Mouse (Mus musculus): ENCODE results near the gene Batf2. TPM values are rescaled to one million over a fixed set of nuclear protein-coding genes. Genes with fewer than 3 reads are reported as not detected.

Gene Batf2
- polyA plus RNA-seq, 1 experiment, result 0.04 TPM

DNA sequence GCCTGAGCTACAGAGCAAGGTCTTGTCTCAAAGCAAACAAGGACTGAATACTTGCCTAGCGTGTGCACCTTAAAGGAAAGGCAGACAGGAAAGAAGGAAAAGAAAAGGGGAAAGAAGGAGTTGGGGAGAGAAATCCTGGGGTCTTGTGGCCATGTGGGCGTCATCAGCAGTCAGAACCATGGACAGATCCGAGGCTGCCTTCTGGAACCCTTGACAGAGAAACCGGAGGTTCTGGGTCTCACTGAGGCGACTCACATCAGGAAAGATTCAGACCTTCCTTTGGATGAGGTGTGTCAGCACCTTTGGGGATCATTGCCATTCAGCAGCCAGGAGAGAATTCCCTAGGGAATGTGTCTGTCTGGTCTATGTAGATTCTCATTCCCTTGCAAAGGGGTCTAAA lies 40.8 kb downstream of the Batf2 start:
- no peaks in the 10 kb centered on the region for H3K79me2 ChIP-seq (ENCODE audit: control insufficient read depth, insufficient read depth)
- H3ac ChIP-seq (ENCODE audit: control insufficient read depth, insufficient read length, low read depth), result no peak overlapping the region
- peaks cover 18% of the 10 kb centered on the region for H3K27me3 ChIP-seq (ENCODE audit: control insufficient read depth, insufficient read depth, insufficient read length)
- H3K36me3 ChIP-seq (ENCODE audit: control insufficient read depth, insufficient read depth), result no peaks in the 10 kb centered on the region
- TF ChIP-seq USF1 (IDR thresholded peaks at IDR 0.05; ENCODE audit: low read depth) (no peak), CTCF (IDR thresholded peaks at IDR 0.05; ENCODE audit: control insufficient read depth, insufficient read depth, insufficient read length) (no peak), FOSL1 (IDR thresholded peaks at IDR 0.05; ENCODE audit: insufficient read depth, low read length, poor library complexity, severe bottlenecking) (no peak), MYOD1 (IDR thresholded peaks at IDR 0.05; ENCODE audit: control insufficient read depth, insufficient read length, low read depth) (no peak), MAX (IDR thresholded peaks at IDR 0.05) (no peak), MYOG (IDR thresholded peaks at IDR 0.05; ENCODE audit: control insufficient read depth, extremely low read depth, insufficient read length) (no peak), CEBPB (IDR thresholded peaks at IDR 0.05; ENCODE audit: low read depth) (no peak)
- H3K79me3 ChIP-seq (ENCODE audit: low read depth), result no peaks in the 10 kb centered on the region
- H3K4me3 ChIP-seq (ENCODE audit: insufficient read depth, poor library complexity, severe bottlenecking), result no peak overlapping the region

DNA sequence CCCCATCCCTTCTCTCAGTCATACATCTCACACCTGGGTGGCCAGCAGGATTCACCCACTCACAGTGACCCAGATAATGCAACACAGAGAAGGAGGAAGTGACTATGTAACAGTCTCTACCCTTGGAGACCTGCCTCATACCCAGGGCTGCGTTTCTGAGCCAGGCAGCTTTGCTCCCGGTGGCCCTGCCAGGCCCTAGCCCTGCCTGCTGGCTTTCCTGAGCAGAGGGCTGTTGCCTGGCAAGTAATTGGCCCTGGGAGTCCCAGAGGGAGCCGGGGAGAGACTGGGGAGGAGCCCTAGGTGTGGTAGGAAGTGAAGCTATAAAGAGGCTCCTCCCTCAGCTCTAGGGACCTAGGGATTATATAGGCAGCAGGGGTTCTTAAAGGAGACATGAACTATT lies 41.8 kb downstream of the Batf2 start:
- Histone ChIP-seq H3K79me3 (ENCODE audit: low read depth) (no peaks in the 10 kb centered on the region), H3ac (ENCODE audit: control insufficient read depth, insufficient read length, low read depth) (no peak overlapping the region), H3K36me3 (ENCODE audit: control insufficient read depth, insufficient read depth) (no peaks in the 10 kb centered on the region), H3K27me3 (ENCODE audit: control insufficient read depth, insufficient read depth, insufficient read length) (peaks cover 12% of the 10 kb centered on the region), H3K4me3 (ENCODE audit: insufficient read depth, poor library complexity, severe bottlenecking) (no peak overlapping the region), H3K79me2 (ENCODE audit: control insufficient read depth, insufficient read depth) (no peaks in the 10 kb centered on the region)
- TF ChIP-seq CTCF (IDR thresholded peaks at IDR 0.05; ENCODE audit: control insufficient read depth, insufficient read depth, insufficient read length) (no peak), MAX (IDR thresholded peaks at IDR 0.05) (no peak), USF1 (IDR thresholded peaks at IDR 0.05; ENCODE audit: low read depth) (no peak), MYOD1 (IDR thresholded peaks at IDR 0.05; ENCODE audit: control insufficient read depth, insufficient read length, low read depth) (no peak), FOSL1 (IDR thresholded peaks at IDR 0.05; ENCODE audit: insufficient read depth, low read length, poor library complexity, severe bottlenecking) (no peak), CEBPB (IDR thresholded peaks at IDR 0.05; ENCODE audit: low read depth) (no peak), MYOG (IDR thresholded peaks at IDR 0.05; ENCODE audit: control insufficient read depth, extremely low read depth, insufficient read length) (no peak)

DNA sequence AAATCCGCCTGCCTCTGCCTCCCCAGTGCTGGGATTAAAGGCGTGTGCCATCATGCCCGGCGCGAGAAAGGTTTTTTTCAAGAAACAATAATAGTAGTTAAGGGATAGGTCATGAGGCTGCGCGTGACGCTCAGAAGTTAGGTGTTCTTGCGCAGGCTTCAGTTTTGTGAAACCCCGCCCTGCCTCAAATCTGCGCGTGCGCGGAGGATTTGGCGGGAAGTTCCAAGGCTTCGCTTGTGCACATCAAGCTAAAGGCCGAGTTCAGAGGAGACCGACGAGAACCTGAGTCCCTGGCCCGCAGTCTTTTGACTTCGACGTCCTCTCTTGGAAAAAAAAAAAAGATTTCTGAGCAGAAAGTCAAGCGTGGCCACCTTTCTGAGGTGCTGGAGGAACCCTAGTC lies 43.3 kb downstream of the Batf2 start, which contains the start of gene Majin:
TSS of gene Majin (plus strand) at position 258 of the 400 bp plus-strand sequence.
- Histone ChIP-seq H3ac (ENCODE audit: control insufficient read depth, insufficient read length, low read depth) (no peak within 1 kb of the TSS), H3K4me3 (ENCODE audit: insufficient read depth, poor library complexity, severe bottlenecking) (no peak within 1 kb of the TSS), H3K27me3 (ENCODE audit: control insufficient read depth, insufficient read depth, insufficient read length) (peaks cover 9% of the 10 kb centered on the region), H3K79me2 (ENCODE audit: control insufficient read depth, insufficient read depth) (no peaks in the 10 kb centered on the region), H3K79me3 (ENCODE audit: low read depth) (no peaks in the 10 kb centered on the region), H3K36me3 (ENCODE audit: control insufficient read depth, insufficient read depth) (no peaks in the 10 kb centered on the region)
- no peak for TF ChIP-seq FOSL1 (IDR thresholded peaks at IDR 0.05; ENCODE audit: insufficient read depth, low read length, poor library complexity, severe bottlenecking)
- TF ChIP-seq CTCF (IDR thresholded peaks at IDR 0.05; ENCODE audit: control insufficient read depth, insufficient read depth, insufficient read length), result no peak
- TF ChIP-seq MYOD1 (IDR thresholded peaks at IDR 0.05; ENCODE audit: control insufficient read depth, insufficient read length, low read depth), result no peak
- no peak for TF ChIP-seq MAX (IDR thresholded peaks at IDR 0.05)
- TF ChIP-seq MYOG (IDR thresholded peaks at IDR 0.05; ENCODE audit: control insufficient read depth, extremely low read depth, insufficient read length), result no peak

DNA sequence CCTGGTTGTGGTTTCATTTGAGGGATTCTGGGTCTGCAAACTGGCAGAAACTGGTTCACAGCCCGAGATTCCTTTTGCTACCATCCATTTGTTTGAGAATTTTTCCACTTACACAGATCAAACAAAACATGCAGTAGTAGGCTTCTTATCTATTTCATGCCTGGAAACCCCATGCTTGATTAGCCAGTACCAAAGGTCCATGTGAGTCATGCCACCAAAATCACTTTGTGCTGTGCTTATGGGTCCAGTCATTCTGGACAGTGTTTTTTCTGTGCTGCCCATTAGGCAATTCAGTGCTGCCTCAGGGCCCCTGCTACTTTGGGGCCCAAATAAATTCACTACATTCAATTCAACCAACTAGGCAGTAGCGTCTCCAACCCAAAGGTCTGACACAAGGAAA lies 63.5 kb downstream of the Batf2 start:
- TF ChIP-seq FOSL1 (IDR thresholded peaks at IDR 0.05; ENCODE audit: insufficient read depth, low read length, poor library complexity, severe bottlenecking), result no peak
- no peak for TF ChIP-seq CTCF (IDR thresholded peaks at IDR 0.05; ENCODE audit: control insufficient read depth, insufficient read depth, insufficient read length)
- no peak for TF ChIP-seq MAX (IDR thresholded peaks at IDR 0.05)
- TF ChIP-seq CEBPB (IDR thresholded peaks at IDR 0.05; ENCODE audit: low read depth), result no peak
- no peak for TF ChIP-seq USF1 (IDR thresholded peaks at IDR 0.05; ENCODE audit: low read depth)
- TF ChIP-seq MYOG (IDR thresholded peaks at IDR 0.05; ENCODE audit: control insufficient read depth, extremely low read depth, insufficient read length), result no peak
- no peak for TF ChIP-seq MYOD1 (IDR thresholded peaks at IDR 0.05; ENCODE audit: control insufficient read depth, insufficient read length, low read depth)
- Histone ChIP-seq H3K79me2 (ENCODE audit: control insufficient read depth, insufficient read depth) (no peaks in the 10 kb centered on the region), H3ac (ENCODE audit: control insufficient read depth, insufficient read length, low read depth) (no peak overlapping the region), H3K36me3 (ENCODE audit: control insufficient read depth, insufficient read depth) (no peaks in the 10 kb centered on the region), H3K79me3 (ENCODE audit: low read depth) (no peaks in the 10 kb centered on the region), H3K4me3 (ENCODE audit: insufficient read depth, poor library complexity, severe bottlenecking) (no peak overlapping the region), H3K27me3 (ENCODE audit: control insufficient read depth, insufficient read depth, insufficient read length) (peaks cover 3% of the 10 kb centered on the region)

DNA sequence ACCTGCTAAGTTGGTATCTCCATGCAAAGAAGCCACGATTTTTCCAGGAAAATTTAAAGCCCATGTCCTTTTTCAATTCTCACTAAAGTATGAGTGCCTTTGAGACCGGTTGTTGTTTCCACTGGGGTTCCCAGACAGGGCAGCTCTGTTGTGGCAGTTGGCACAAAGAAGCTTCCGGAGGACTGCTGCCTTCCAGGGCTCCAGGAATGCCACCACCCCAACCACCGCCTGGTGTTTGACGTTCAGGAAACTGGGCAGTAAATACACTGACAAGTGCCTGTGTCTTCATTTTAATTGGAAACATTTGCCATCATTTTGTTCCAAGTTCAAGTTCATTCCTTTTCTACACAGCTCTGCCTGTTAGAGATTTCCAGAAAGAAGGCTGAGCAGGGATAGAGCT lies 65.9 kb downstream of the Batf2 start:
- no peak overlapping the region for H3K4me3 ChIP-seq (ENCODE audit: insufficient read depth, poor library complexity, severe bottlenecking)
- H3ac ChIP-seq (ENCODE audit: control insufficient read depth, insufficient read length, low read depth), result no peak overlapping the region
- H3K27me3 ChIP-seq (ENCODE audit: control insufficient read depth, insufficient read depth, insufficient read length), result no peaks in the 10 kb centered on the region
- TF ChIP-seq USF1 (IDR thresholded peaks at IDR 0.05; ENCODE audit: low read depth), result no peak
- TF ChIP-seq MYOD1 (IDR thresholded peaks at IDR 0.05; ENCODE audit: control insufficient read depth, insufficient read length, low read depth), result no peak
- TF ChIP-seq MYOG (IDR thresholded peaks at IDR 0.05; ENCODE audit: control insufficient read depth, extremely low read depth, insufficient read length), result no peak
- no peak for TF ChIP-seq FOSL1 (IDR thresholded peaks at IDR 0.05; ENCODE audit: insufficient read depth, low read length, poor library complexity, severe bottlenecking)
- no peak for TF ChIP-seq CEBPB (IDR thresholded peaks at IDR 0.05; ENCODE audit: low read depth)
- TF ChIP-seq MAX (IDR thresholded peaks at IDR 0.05), result no peak
- H3K79me3 ChIP-seq (ENCODE audit: low read depth), result no peaks in the 10 kb centered on the region
- no peaks in the 10 kb centered on the region for H3K79me2 ChIP-seq (ENCODE audit: control insufficient read depth, insufficient read depth)
- no peaks in the 10 kb centered on the region for H3K36me3 ChIP-seq (ENCODE audit: control insufficient read depth, insufficient read depth)

Data from C2C12 (cell line).